Mouse (Mus musculus) gastrocnemius, postnatal 36 days (tissue): ENCODE measurements around the gene Fuca2. TPM values are rescaled to one million over a fixed set of nuclear protein-coding genes. Genes with fewer than 3 reads are reported as not detected.

Experiments
- DNase-seq, 2 experiments: peaks; one replicate each; pipeline ENCODE4 v3.0.0; 2022
- intact Hi-C: fragments of 180-260 bp; cut with DNase I; formaldehyde crosslinking; loops from one replicate; pipeline ENCODE4 v1.15.1; 2025
- total RNA-seq, 2 experiments: library from RNA; stranded (reverse); gene quantifications; 2 replicates each; pipeline ENCODE4 v1.2.3; 2021

The Fuca2 gene
- total RNA-seq, 2 experiments from 2014 or later, result 10.8 TPM

DNA sequence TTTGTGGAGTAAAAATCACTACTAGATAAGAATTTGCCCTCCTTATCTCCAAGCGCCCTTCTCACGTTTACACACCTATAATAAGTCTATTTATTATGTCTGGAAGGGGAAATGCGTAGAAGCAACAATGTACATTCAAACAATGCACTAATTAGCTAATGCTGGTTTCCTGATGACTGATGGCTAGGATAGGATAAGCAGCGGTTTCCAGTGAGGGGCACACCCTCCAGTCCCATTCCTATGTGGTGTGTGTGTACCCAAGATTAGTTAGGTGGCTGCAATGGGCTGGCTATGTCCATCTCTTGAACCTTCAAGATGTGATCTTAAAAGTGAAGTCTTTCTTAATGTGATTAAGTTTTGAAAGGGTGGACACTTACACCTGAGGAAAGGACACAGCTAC, 22.5 kb downstream of the Fuca2 start:
- no peak for DNase-seq

DNA sequence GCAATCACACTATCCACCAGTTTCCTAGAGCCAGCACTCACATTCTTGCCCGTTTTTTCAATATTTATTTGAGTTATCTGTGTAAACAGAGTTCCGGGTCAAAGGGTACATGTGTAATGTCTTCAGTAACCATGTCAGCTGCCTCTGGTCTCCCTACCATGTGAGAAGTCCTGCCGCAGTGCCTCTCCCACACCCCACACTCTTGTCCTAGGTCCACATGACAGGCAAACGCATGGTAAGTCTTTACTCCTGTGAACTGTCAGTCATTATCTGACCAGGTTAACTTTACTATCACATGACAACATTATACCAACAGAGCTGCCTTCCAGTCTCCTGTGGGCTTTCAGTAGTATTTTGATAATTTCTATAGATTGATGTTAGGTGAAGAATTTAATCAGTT, 28.8 kb downstream of the Fuca2 start:
- intact Hi-C loops, result no loop called here
- no peak for DNase-seq

More for the DNA sequence above, 22.5 kb downstream of the Fuca2 start:
- intact Hi-C loops, result no loop called here

DNA sequence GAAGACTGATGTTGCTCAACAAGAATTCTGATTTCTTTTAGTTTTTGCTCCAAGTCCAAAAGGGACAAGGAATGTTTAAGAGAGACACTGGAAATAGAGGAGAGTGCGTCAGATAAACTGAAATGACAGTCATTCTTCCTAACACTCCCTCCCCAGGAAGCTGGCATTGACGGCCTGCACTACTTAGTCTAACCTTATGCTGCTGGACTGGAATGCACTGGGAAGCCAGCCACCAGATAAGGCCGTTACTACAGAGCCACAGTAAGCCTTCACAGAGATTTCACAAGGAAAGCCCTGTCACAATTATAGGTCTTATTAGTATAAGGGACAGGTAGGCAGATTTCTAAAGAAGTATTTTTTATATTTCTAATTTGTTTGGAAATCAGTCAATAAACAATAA, 35.4 kb downstream of the Fuca2 start:
- no peak for DNase-seq
- intact Hi-C loops, result no loop called here

DNA sequence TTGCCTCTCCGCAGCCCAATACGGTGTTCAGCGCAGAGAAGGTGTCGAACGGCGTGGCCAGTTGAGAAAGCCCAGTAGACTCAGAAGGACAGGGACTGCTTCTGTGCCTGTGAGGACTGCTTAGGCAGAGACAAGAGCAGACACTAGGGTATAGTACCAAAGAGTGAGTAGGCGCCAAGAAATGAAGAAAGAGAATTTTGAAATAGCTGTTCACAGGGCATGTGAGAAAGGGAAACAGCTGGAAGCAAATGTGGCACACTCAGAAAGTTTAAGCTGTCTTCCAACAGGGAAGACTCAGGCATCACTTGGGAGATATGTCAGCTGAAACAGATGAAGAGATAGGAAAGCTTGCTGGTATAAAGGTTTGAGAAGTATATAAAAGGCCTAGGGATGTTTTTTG, 37.4 kb downstream of the Fuca2 start:
- intact Hi-C loops, result no loop called here
- no peak for DNase-seq

DNA sequence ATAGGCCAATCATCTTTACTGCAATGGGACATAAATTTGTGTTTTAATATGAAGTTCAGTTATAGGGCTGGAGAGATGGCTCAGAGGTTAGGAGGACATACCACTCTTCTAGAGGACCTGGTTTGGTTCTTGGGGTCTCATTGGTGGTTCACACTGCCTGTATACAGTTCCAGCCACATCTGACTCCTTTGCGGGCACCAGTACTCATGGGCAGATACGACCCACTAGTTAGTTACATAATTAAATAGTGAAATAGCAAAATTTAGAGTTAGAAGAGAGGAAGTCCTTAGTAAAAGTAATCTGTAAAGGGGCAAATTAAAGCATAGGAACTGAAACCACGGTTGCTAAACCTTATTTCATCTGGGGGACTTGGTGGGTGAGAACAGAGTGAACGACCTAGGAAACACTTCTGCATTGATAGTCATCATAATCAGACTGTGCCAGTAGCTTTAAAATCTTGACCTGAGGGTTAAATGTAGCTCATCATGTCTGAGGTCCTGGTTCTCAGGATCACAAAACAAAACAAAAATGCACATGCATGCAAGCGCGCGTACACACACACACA, 40.5 kb downstream of the Fuca2 start:
- intact Hi-C loops, result no loop called here
- DNase-seq, result no peak

DNA sequence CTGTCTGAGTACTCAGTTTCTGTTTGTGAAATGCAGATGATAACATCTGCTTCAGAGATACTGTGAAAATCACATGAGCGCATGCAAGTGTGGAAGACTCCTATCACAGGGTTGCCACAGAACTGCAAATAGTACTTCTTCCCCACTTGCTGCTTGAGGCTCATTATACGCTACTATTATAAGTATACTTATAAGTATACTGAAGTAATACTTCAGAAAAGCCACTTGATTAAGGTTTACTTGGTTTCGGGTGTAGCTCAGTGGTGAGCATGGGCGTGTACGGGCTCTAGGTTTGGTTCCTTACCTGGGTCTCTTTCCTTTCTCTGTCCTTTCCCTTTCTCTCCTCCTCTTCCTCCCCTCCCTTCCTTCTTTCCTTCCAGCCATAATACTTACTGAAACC, 42.4 kb downstream of the Fuca2 start:
- no peak for DNase-seq
- intact Hi-C loops, result no loop called here

DNA sequence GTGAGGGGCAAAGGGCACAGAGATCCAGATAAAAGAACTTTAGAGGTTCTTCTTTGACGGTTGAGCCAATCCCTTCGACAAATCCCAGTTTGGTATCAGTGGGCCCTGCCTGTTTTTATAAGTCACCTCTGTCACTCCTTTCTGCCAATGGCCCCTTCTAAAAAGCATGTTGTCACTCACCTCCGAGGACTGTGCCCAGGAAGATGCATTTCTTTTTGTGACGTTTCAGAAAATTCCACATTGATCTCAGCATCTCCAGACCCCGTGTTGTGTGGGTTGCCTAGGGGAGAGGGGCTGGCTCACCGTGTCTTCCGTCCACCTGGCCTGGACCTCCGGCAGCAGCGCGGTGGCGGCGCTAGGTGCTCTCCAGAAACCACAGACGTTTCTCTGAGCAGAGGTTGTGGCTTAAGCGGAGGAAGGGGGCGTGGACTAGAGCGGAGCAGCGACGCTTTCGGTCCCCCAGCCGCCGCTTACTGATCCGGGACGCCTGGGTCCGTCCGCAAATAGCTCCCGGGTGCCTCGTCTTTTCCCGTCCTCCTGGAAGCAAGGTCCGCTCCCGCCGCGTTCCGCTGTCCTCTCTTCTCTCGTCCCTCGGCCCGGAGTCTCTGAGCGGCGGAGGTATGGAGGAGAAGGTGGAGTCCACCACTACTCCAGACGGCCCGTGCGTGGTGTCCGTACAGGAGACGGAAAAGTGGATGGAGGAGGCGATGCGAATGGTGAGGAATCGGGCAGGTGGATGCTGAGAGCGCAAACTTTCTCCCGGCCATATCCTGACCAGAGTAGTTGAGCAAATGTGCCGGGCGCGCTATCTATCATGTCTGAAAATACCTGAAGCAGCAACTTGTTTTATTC, 53.5 kb downstream of the Fuca2 start, which contains the start of the genes Adat2 and Pex3:
Gene Adat2, plus strand, starts transcription at position 249 of the 852 bp plus-strand sequence.
Gene Pex3, minus strand, starts transcription at position 497 of the 852 bp plus-strand sequence.
- intact Hi-C loops, result no loop called here
- DNase-seq, result peak; percentile 81 to 90

DNA sequence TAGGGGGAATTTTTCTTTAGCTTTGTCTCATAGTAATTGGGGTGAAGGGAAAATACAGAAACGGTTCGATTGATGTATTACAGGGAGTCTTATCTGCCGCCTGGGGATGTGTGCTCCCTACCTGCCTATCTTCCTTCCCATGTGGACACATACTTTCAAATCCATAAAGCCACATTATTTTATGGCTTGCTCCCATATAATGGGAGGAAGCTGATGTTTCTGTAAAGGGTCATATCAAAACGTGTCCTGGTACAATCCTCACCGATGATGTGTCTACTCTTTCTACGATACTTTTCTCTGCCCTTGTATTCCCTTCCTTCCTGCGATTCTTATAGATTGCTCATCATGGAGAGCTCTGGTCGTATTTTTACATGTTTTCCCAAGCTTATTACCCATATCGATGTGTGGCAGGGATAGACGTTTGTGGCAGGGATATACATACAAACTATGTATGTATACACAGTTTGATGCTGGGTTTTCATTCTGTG, 54.2 kb downstream of the Fuca2 start:
- intact Hi-C loops, result no loop called here
- no peak for DNase-seq

DNA sequence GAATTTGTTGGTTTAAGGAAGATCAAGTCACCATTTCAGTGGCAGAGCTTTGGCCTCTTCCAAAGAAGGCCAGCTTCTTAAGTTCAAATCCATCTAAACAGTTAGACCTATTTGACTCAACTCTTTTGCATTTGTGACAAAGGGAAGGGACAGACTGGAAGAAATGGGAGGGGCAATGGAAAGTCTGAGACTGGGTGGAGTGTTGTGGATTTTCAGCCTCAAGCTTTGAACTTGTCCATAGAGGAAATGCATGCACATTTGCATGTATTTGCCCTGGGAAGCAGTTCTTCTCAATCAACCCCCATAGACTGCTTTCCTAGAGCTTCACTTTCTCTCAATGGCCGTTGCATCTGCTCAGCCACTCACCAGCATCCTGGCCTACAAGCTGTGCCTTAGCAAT, 55.0 kb downstream of the Fuca2 start:
- no peak for DNase-seq
- intact Hi-C loops, result no loop called here

DNA sequence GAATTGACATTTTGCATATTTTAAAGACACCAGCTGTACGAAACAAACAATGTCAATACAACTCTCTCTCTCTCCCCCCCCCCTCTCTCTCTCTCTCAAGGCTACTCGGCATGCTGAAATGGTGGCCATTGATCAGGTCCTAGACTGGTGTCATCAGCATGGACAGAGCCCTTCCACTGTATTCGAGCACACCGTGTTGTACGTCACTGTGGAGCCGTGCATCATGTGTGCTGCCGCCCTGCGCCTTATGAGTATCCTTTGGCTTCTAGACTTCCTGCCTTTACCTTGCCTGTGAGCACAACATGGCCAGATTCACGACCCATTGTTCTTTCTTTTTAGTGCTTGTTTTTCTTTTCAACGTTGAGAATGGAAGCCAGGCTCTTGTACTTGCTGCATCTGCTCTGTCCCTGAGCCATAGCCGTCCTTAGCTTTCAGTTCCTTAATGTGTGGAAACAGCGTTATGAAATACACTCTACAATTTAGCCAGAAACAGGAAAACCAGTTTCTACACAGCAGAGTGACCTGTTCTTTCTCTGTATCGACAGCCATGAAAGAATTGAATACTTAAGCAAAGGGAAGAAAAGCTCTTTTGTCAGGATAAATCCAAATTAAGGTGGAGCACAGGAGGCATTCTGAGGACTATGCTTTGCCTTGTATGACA, 60.8 kb downstream of the Fuca2 start:
- intact Hi-C loops, result loop anchor here (5.0 kb wide), 2 partner anchors 762 to 832 kb away; no protein-coding TSS in a partner anchor
- no peak for DNase-seq

DNA sequence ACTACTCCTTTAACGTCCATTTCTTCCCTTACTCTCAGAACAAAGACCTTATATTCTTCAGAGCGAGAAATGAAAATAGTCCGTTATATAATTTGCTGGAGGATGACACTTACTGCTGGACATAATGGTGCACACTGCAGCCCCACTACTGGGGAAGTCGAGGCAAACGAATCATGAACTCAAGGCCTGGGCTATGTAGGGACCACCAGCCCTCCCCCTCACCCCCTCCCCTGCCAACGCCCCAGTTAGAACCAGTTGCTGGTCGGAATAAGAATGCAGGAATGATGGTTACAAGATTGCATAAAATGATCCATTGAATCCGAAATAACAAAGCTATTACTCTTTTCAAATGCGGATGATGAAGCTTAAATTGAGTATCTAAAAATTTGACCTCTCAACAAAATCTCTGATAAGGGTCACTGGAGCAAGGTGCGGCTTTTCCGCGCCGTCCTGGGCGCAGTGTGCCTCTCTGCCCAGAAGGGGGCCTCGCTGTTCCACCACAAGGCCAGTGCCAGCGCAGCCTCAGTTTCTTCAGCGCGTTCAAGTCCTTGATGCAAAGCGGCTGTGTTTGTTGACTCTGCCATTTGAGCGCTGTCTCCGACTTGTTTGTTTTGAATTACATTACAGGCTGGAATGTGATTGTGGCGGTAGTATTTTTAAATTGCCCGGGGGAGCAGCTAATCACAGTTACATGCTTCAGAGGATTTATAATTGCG, 65.2 kb downstream of the Fuca2 start:
- DNase-seq, result peak; percentile 42 to 62
- intact Hi-C loops, result loop anchor here (2.0 to 5.0 kb wide), 3 partner anchors 634 to 828 kb away; no protein-coding TSS in a partner anchor

DNA sequence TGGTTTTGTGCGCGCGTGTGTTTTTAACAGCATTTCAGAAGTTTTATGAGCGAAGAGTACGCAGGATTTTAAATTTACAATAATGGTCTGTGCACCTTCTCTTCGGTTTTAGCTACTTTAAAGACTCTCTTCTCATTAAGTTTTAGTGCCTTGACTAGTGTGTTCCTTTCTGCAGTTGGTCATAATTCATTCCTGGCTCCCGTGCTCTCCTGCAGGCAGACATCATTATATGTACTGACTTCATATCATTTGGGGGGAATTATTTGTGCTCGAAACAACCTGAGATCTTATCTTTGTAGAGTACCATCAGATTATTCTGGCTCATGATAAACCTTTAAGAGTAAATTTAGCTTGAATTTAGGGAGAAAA, 65.7 kb downstream of the Fuca2 start:
- DNase-seq, result no peak
- intact Hi-C loops, result loop anchor here (2.0 kb wide), 1 partner anchor 634 kb away; no protein-coding TSS in a partner anchor

DNA sequence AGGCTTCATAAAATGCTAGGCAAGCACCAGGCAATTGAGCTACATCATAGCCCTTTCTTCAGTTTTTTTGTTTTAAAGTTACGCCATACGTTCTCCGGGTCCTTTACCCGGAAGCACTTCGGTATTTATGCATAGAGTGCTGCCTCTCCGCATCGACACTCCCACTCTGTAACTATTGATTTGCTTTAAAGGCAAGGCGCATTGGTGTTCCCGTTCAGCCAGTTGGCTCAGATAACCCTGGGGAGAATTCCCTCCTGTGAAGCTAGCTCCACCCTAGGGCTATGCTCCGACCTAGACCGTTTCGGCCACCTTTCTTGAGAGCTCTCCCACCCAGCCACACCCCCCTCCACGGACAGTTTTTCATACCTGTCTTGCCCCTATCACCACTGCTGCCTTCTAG, 67.1 kb downstream of the Fuca2 start:
- DNase-seq, result no peak
- intact Hi-C loops, result no loop called here

Other genes starting within 250 kb of the Fuca2 start
- 10 to 100 TPM; 13.1 to 15.5 TPM for gene Phactr2, start 25.1 kb upstream of the Fuca2 start, total RNA-seq
- 1 to 10 TPM; 2.9 to 3.5 TPM for gene Adat2, start 53.4 kb downstream of the Fuca2 start, total RNA-seq
- 1 to 10 TPM; 8.0 to 9.7 TPM for gene Pex3, start 53.6 kb downstream of the Fuca2 start, total RNA-seq